In genomic region chr16:33923001-33923316, GRCm38 (mm10) we compare ENCODE assay signal across 9 mouse cellular contexts. TPM values are rescaled to one million over a fixed set of nuclear protein-coding genes. Genes with fewer than 3 reads are reported as not detected.
DNase-seq lines count a peak whose midpoint lies in the region; ATAC-seq lines count a peak whose summit lies in the region.
"Had no signal": no experiment of that assay in that cellular context is flagged by ENCODE, and none has a peak within 500 bp of the region (broad histone marks: within the 10 kb centered on the region; RNA-seq: fewer than 3 reads in every experiment).

No protein-coding gene starts in this region.

- H3K9me3 ChIP-seq in heart, embryonic 13.5 days, result no peaks in the 10 kb centered on the region
- H3K9me3 ChIP-seq in neural tube, embryonic 13.5 days, result no peaks in the 10 kb centered on the region
- no peaks in the 10 kb centered on the region for H3K9me3 ChIP-seq in limb, embryonic 10.5 days (replicated peaks)
- H3K9me3 ChIP-seq in stomach, embryonic 16.5 days (replicated peaks; ENCODE audit: control insufficient read depth, low read length), result no peaks in the 10 kb centered on the region

- peak overlapping the region; percentile 81 for H3K27ac ChIP-seq in heart, embryonic 13.5 days (replicated peaks)
- peak overlapping the region; percentile 33; the same call in 1 of the 2 replicates for H3K27ac ChIP-seq in neural tube, embryonic 13.5 days (replicated peaks)
- H3K27ac ChIP-seq in limb, embryonic 10.5 days, result peak overlapping the region; percentile 81
- peak overlapping the region; percentile 63; the same call in 1 of the 2 replicates for H3K27ac ChIP-seq in stomach, embryonic 16.5 days (ENCODE audit: low read length)

- no peak for DNase-seq in heart, postnatal 25 days (ENCODE audit: low spot score)
- DNase-seq in neural tube, embryonic 10.5 days (ENCODE audit: extremely low spot score, low spot score), result no peak
- DNase-seq in limb, embryonic 10.5 days (ENCODE audit: low spot score), result no peak
- no peak for DNase-seq in urinary bladder, adult 18-20 months (ENCODE audit: low spot score in 2 of 2)
- no peak for DNase-seq in frontal cortex, postnatal 25 days (ENCODE audit: low spot score in 2 of 2)
- DNase-seq: cerebellum, adult 11 months had no signal

- intact Hi-C loops in heart, postnatal 25 days (cut with DNase I), result no loop called here

- no peak for ATAC-seq in heart, embryonic 13.5 days (ENCODE audit: extremely low read depth, insufficient number of reproducible peaks, low FRiP score, low TSS enrichment)
- ATAC-seq in neural tube, embryonic 13.5 days (ENCODE audit: low read depth), result no peak
- ATAC-seq in stomach, embryonic 16.5 days (ENCODE audit: insufficient read depth, low FRiP score), result no peak

- H3K9ac ChIP-seq in heart, embryonic 13.5 days, result peak overlapping the region; percentile 55; the same call in 1 of the 2 replicates
- no peak overlapping the region for H3K9ac ChIP-seq in neural tube, embryonic 13.5 days
- H3K9ac ChIP-seq in stomach, embryonic 16.5 days (ENCODE audit: low read length), result no peak overlapping the region

- no peaks in the 10 kb centered on the region for H3K27me3 ChIP-seq in heart, embryonic 13.5 days (replicated peaks)
- H3K27me3 ChIP-seq in neural tube, embryonic 13.5 days, result no peaks in the 10 kb centered on the region
- H3K27me3 ChIP-seq in limb, embryonic 10.5 days (ENCODE audit: low read depth, poor library complexity, severe bottlenecking), result no peaks in the 10 kb centered on the region
- no peaks in the 10 kb centered on the region for H3K27me3 ChIP-seq in stomach, embryonic 16.5 days (ENCODE audit: control insufficient read depth, insufficient read depth, low read length)

- no peak overlapping the region for H3K4me3 ChIP-seq in heart, embryonic 13.5 days
- H3K4me3 ChIP-seq in neural tube, embryonic 13.5 days, result no peak overlapping the region
- H3K4me3 ChIP-seq in limb, embryonic 10.5 days, result no peak overlapping the region
- H3K4me3 ChIP-seq in stomach, embryonic 16.5 days (replicated peaks; ENCODE audit: low read length), result no peak overlapping the region

- no peak overlapping the region; the same call in 1 of the 2 replicates for H3K4me2 ChIP-seq in heart, embryonic 13.5 days
- H3K4me2 ChIP-seq in neural tube, embryonic 13.5 days, result no peak overlapping the region
- no peak overlapping the region for H3K4me2 ChIP-seq in stomach, embryonic 16.5 days (ENCODE audit: low read depth, low read length)

- WGBS in heart, embryonic 13.5 days, result 40% methylated on average over 5 of the region's 5 CpGs
- 39% methylated on average over 5 of the region's 5 CpGs for WGBS in neural tube, embryonic 13.5 days
- 41% methylated on average over 5 of the region's 5 CpGs for WGBS in limb, embryonic 10.5 days
- 46% methylated on average over 5 of the region's 5 CpGs for WGBS in stomach, embryonic 16.5 days

- H3K36me3 ChIP-seq in heart, embryonic 13.5 days, result peaks cover 27% of the 10 kb centered on the region
- H3K36me3 ChIP-seq in neural tube, embryonic 13.5 days, result no peaks in the 10 kb centered on the region
- H3K36me3 ChIP-seq in limb, embryonic 10.5 days, result peaks cover 52% of the 10 kb centered on the region
- 0 out of 2 replicates have a peak, but pooled peaks cover 7% of the 10 kb centered on the region for H3K36me3 ChIP-seq in stomach, embryonic 16.5 days (ENCODE audit: control insufficient read depth, insufficient read depth, low read length)

- peaks cover 58% of the 10 kb centered on the region for H3K4me1 ChIP-seq in heart, embryonic 13.5 days
- H3K4me1 ChIP-seq in neural tube, embryonic 13.5 days (replicated peaks), result peaks cover 16% of the 10 kb centered on the region
- H3K4me1 ChIP-seq in limb, embryonic 10.5 days, result peaks cover 35% of the 10 kb centered on the region
- H3K4me1 ChIP-seq in stomach, embryonic 16.5 days (ENCODE audit: control insufficient read depth, insufficient read depth, low read length), result peaks cover 33% of the 10 kb centered on the region

RNA-seq across cellular contexts. Expression of gene Umps, which starts 43.9 kb away (rescaled TPM):
- 32.9 and 33.4 TPM in 2 replicates for polyA plus RNA-seq in heart, embryonic 13.5 days (2015; fragmentation: Nextera tagmentation; extraction: Ambion mirVana)
- total RNA-seq in heart, postnatal 25 days (2021), result 1 to 10 TPM; 9.0 to 9.2 TPM
- polyA plus RNA-seq in neural tube, embryonic 13.5 days (2015; fragmentation: Nextera tagmentation; extraction: Ambion mirVana), result 20.4 and 23.0 TPM in 2 replicates
- polyA plus RNA-seq in limb, embryonic 10.5 days (2016; fragmentation: Nextera tagmentation; extraction: Ambion mirVana), result 107 and 119 TPM in 2 replicates
- polyA plus RNA-seq in stomach, embryonic 16.5 days (2015; fragmentation: Nextera tagmentation; extraction: Ambion mirVana), result 53.5 and 54.5 TPM in 2 replicates
